Mouse (Mus musculus) kidney, adult 2 months (tissue): ENCODE measurements around the gene Cacna1s.

Experiments used
- CTCF ChIP-seq: fragments of 200-500 bp; conservative IDR thresholded peaks from 2 replicates; pipeline ENCODE4 v1.5.1; 2011; ENCODE audit warnings: low read depth, mild to moderate bottlenecking, control low read depth, low read length, moderate library complexity, mixed read lengths; ENCODE audit not compliant: insufficient read depth, insufficient read length
- POLR2A ChIP-seq: fragments of 200-500 bp; IDR thresholded peaks from one replicate; pipeline ENCODE4 v1.6.1; 2011; ENCODE audit warnings: low read depth, low read length, control low read depth

- TF ChIP-seq CTCF (no peak), POLR2A (no peak)
Observed at GRCm38 (mm10) chr1:136160930-136161329, 108.4 kb downstream of the Cacna1s start.
